Mouse (Mus musculus) CD8-positive naive resting alpha-beta T cell, adult 2 months (primary cell): ENCODE data around the gene Ttll5.

ENCODE experiments used
- DNase-seq, 2 experiments: peaks; one replicate each; pipeline ENCODE4 v3.0.0; 2022; ENCODE audit warnings: low read depth in 2 of 2, low spot score in 2 of 2

Ttll5 gene

GRCm38 (mm10) chr12:86090764-86091163 is 266.3 kb downstream of the Ttll5 start:
- no peak for DNase-seq

GRCm38 (mm10) chr12:86091601-86092132 is 267.2 kb downstream of the Ttll5 start:
- DNase-seq, result no peak

- DNase-seq, result no peak
Observed at GRCm38 (mm10) chr12:86094075-86094474, 269.6 kb downstream of the Ttll5 start.

- DNase-seq, result no peak
Observed at GRCm38 (mm10) chr12:86095806-86096205, 271.3 kb downstream of the Ttll5 start.

- DNase-seq, result no peak
Observed at GRCm38 (mm10) chr12:86097781-86098180, 273.3 kb downstream of the Ttll5 start.

GRCm38 (mm10) chr12:86100711-86101110 is 276.3 kb downstream of the Ttll5 start:
- DNase-seq, result no peak

GRCm38 (mm10) chr12:86102686-86103085 is 278.2 kb downstream of the Ttll5 start:
- no peak for DNase-seq

- DNase-seq, result no peak
Observed at GRCm38 (mm10) chr12:86103391-86103790, 278.9 kb downstream of the Ttll5 start.

- no peak for DNase-seq
Observed at GRCm38 (mm10) chr12:86103852-86104251, 279.4 kb downstream of the Ttll5 start.

- DNase-seq, result no peak
Observed at GRCm38 (mm10) chr12:86104297-86104696, 279.8 kb downstream of the Ttll5 start.

GRCm38 (mm10) chr12:86105546-86105945 is 281.1 kb downstream of the Ttll5 start:
- DNase-seq, result no peak

GRCm38 (mm10) chr12:86106086-86106485 is 281.6 kb downstream of the Ttll5 start:
- no peak for DNase-seq

GRCm38 (mm10) chr12:86107645-86108044 is 283.2 kb downstream of the Ttll5 start:
- no peak for DNase-seq

- DNase-seq, result no peak
Observed at GRCm38 (mm10) chr12:86109531-86109930, 285.1 kb downstream of the Ttll5 start.

GRCm38 (mm10) chr12:86110637-86111036 is 286.2 kb downstream of the Ttll5 start:
- DNase-seq, result no peak
